Mouse (Mus musculus): ENCODE measurements around the gene Adamtsl1. TPM values are rescaled to one million over a fixed set of nuclear protein-coding genes. Genes with fewer than 3 reads are reported as not detected.

The Adamtsl1 gene
- polyA plus RNA-seq, 1 experiment from 2014 or later = 16.9 TPM

DNA sequence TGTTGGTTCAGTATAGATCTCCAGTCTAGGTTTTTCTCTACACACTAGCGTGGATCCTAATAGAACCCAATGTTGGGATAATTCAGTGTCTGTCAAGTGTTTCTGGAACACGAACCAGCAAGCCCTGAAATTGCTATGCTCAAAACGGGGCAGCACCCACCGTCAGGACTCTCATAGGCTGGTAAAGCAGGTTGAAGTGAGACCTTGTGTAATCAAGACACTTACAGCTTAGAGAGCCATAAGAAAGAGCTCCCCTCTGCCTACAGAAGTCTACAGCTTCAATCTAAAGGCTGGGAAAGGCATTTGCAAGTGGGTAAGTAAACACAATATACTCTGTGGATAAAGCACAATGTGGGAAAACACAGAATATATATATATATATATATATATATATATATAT lies 367.3 kb downstream of the Adamtsl1 start:
- no peak overlapping the region for H3K9ac ChIP-seq
- WGBS = 93% methylated on average over 4 of the region's 4 CpGs
- no peaks in the 10 kb centered on the region for H3K36me3 ChIP-seq
- no peak overlapping the region for H3K4me3 ChIP-seq
- H3K4me2 ChIP-seq = no peak overlapping the region
- no peak for ATAC-seq (ENCODE audit: low read depth)
- H3K27ac ChIP-seq (replicated peaks) = no peak overlapping the region
- H3K9me3 ChIP-seq = no peaks in the 10 kb centered on the region
- H3K27me3 ChIP-seq = no peaks in the 10 kb centered on the region
- H3K4me1 ChIP-seq (replicated peaks) = 0 out of 2 replicates have a peak, but pooled peaks cover 3% of the 10 kb centered on the region

DNA sequence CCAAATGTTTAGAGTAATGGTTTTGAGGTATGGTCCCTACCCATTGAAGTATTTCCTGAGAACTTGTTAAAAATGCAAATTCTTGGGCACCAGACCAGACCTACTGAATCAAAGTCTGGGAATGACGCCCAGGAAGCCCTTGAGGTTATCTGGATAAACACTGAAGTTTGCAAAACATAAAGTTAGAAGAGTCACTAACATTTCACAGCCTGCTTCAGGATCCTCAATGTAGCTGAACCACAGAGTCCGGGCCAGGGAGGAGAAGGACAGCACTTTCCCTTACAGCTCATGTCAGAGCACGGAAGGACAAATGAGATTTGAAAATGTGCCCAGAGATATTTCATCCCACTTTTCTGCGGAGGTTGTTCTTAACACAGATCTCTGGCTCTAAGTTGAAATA lies 370.1 kb downstream of the Adamtsl1 start:
- no peak overlapping the region for H3K4me2 ChIP-seq
- 0 out of 2 replicates have a peak, but pooled peaks cover 3% of the 10 kb centered on the region for H3K4me1 ChIP-seq (replicated peaks)
- ATAC-seq (ENCODE audit: low read depth) = no peak
- H3K9ac ChIP-seq = no peak overlapping the region
- no peak overlapping the region for H3K4me3 ChIP-seq
- no peak overlapping the region for H3K27ac ChIP-seq (replicated peaks)
- H3K36me3 ChIP-seq = no peaks in the 10 kb centered on the region
- no peaks in the 10 kb centered on the region for H3K27me3 ChIP-seq
- no peaks in the 10 kb centered on the region for H3K9me3 ChIP-seq
- 82% methylated on average over 4 of the region's 4 CpGs for WGBS

DNA sequence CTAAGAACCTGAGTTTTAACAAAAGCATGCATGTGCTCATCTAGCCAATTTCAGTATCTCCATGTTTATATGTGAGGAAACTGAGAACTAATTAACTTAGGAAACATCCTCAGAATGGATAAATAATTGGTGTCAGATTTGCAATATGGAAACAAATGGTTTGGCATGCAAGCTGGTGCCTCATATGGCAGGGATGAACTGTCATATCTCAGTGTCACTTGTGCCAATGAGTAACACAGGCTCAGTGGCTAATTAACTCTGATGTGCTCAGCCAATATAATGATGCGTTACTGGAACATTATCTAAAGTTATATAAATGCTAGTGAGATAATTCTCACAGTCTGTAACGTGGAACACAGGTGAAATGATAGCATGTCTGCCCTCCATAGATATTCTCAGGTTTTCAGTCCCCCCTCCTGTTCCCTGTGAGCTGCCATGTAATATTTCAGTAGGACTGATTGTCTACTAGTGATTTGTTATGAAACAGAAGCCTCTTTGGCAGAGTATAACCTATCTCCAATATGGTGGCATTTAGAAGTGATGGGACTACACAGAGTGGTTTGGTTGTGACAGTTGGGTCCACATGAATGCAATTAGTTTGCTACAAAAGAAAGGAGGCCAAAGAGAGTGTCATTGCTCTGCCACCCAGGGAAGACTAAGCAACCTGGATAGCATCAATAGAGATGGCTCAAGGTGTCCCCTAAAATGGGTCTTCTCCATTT lies 376.1 kb downstream of the Adamtsl1 start:
- ATAC-seq (ENCODE audit: low read depth) = no peak
- Histone ChIP-seq H3K4me2 (no peak overlapping the region), H3K4me3 (no peak overlapping the region), H3K36me3 (no peaks in the 10 kb centered on the region), H3K27ac (replicated peaks) (no peak overlapping the region), H3K9ac (no peak overlapping the region), H3K27me3 (no peaks in the 10 kb centered on the region), H3K4me1 (replicated peaks) (no peaks in the 10 kb centered on the region), H3K9me3 (no peaks in the 10 kb centered on the region)
- 70% methylated on average over 2 of the region's 2 CpGs for WGBS

DNA sequence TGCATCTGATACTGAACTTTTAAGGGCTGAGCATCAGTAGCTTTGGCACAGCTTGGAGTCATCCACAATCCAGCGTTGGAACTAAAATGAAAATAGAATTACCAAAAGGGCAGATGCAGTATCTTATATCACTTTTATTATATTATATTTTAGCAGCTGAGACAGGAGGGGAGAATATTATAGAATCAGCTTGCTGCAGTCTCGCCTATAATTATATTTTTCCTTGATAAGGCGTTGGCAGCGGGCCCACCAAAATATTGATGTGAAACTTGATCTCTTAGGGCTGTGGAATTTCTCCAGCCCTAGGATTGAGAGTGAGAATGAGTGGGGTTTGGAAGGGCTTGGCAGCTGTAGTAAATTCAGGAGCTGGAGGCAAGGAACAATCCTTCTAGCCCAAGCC lies 387.3 kb downstream of the Adamtsl1 start:
- H3K27me3 ChIP-seq = no peaks in the 10 kb centered on the region
- WGBS = 78% methylated on average over 4 of the region's 4 CpGs
- no peak overlapping the region for H3K27ac ChIP-seq (replicated peaks)
- H3K4me3 ChIP-seq = no peak overlapping the region
- no peak overlapping the region for H3K4me2 ChIP-seq
- no peaks in the 10 kb centered on the region for H3K9me3 ChIP-seq
- H3K36me3 ChIP-seq = no peaks in the 10 kb centered on the region
- H3K4me1 ChIP-seq (replicated peaks) = no peaks in the 10 kb centered on the region
- ATAC-seq (ENCODE audit: low read depth) = no peak
- no peak overlapping the region for H3K9ac ChIP-seq

DNA sequence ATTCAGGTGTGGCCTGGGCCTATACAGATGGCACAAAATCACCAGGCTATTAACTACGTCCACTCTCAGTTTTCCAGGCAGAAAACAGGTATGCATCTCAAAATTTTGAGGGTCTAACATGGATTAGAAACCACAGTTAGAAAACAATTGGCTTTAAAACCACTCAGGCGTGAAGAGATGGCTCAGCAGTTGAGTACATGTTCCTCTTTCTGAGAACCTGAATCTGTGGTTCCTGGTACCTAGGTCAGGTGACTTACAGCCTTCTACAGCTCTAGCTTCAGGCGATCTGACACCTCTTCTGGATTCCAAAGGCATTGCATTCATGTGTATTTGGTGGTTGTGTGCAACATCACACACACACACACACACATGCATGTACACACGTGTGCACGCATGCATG lies 390.2 kb downstream of the Adamtsl1 start:
- Histone ChIP-seq H3K9ac (no peak overlapping the region), H3K27me3 (no peaks in the 10 kb centered on the region), H3K36me3 (no peaks in the 10 kb centered on the region), H3K4me1 (replicated peaks) (no peaks in the 10 kb centered on the region), H3K4me3 (no peak overlapping the region), H3K27ac (replicated peaks) (no peak overlapping the region), H3K4me2 (no peak overlapping the region), H3K9me3 (no peaks in the 10 kb centered on the region)
- no peak for ATAC-seq (ENCODE audit: low read depth)
- WGBS = 88% methylated on average over 5 of the region's 5 CpGs

DNA sequence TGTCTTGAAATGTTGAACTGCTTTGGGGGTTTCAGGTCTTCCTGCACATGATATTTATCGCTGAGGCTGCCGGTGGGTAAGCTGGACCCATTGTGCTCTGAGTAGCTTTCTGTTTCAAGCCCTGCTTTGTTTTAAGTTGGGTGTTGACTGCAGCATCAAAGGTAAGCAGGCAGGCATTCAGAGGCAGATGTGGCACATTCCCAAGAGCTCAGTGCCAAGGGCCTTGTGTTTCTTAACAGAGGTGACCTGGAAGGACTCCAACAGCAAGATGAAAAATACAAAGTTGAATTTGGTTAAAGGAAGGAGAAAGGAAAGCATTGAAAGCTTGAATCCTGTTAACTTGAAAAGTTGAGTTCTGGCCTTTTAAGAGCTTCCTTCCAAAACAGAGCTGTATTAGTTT lies 402.1 kb downstream of the Adamtsl1 start:
- WGBS = 55% methylated on average over 2 of the region's 2 CpGs
- Histone ChIP-seq H3K4me2 (no peak overlapping the region), H3K4me3 (no peak overlapping the region), H3K9ac (no peak overlapping the region), H3K9me3 (no peaks in the 10 kb centered on the region), H3K27ac (replicated peaks) (no peak overlapping the region), H3K4me1 (replicated peaks) (no peaks in the 10 kb centered on the region), H3K36me3 (no peaks in the 10 kb centered on the region), H3K27me3 (no peaks in the 10 kb centered on the region)
- no peak for ATAC-seq (ENCODE audit: low read depth)

DNA sequence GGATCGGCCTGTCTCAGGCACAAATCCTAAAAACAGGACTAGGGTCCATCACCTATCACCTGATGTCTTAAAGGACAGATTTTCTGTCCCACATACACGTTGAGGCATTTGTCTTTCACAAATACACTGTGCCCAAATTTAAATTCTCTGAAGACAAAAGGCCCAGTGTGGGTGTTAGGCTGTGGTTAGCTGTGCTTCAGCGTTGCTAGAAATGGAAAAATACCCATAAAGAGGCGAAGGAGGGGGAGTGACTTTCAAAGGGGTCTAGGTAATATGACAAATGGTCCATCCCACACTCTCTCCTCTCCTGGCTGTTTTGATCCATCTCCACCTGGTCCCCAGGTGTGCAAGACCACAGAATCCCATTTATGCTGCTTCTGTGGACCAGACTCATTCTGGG lies 404.4 kb downstream of the Adamtsl1 start:
- no peaks in the 10 kb centered on the region for H3K27me3 ChIP-seq
- 82% methylated on average over 4 of the region's 4 CpGs for WGBS

DNA sequence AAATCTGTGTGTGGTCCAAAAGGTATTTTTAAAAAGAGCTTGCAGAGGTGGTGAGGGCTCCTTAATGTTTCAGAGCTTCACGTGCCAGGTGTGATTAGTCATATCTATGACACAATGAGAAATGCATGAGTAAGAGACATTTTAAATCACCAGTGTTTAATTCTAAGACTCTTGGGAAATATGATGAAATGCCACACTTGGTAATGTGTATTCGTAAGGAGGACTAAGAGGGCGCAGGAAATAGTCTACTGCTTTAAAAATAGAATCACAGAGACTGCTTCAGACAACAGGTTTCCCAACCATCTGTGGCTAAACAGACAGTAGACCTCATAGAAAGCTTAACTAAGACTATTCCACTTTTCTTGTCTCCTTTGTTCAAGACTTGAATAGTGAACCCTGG lies 406.5 kb downstream of the Adamtsl1 start:
- Histone ChIP-seq H3K36me3 (no peaks in the 10 kb centered on the region), H3K4me1 (replicated peaks) (no peaks in the 10 kb centered on the region), H3K27me3 (no peaks in the 10 kb centered on the region), H3K4me2 (no peak overlapping the region), H3K4me3 (no peak overlapping the region), H3K27ac (replicated peaks) (no peak overlapping the region), H3K9me3 (no peaks in the 10 kb centered on the region), H3K9ac (no peak overlapping the region)
- no peak for ATAC-seq (ENCODE audit: low read depth)
- WGBS = 78% methylated on average over 3 of the region's 3 CpGs

More for the DNA sequence above, 404.4 kb downstream of the Adamtsl1 start:
- no peak overlapping the region for H3K4me3 ChIP-seq
- H3K9ac ChIP-seq = no peak overlapping the region
- no peak overlapping the region for H3K4me2 ChIP-seq
- ATAC-seq (ENCODE audit: low read depth) = no peak
- no peaks in the 10 kb centered on the region for H3K4me1 ChIP-seq (replicated peaks)
- no peak overlapping the region for H3K27ac ChIP-seq (replicated peaks)
- no peaks in the 10 kb centered on the region for H3K36me3 ChIP-seq
- no peaks in the 10 kb centered on the region for H3K9me3 ChIP-seq

DNA sequence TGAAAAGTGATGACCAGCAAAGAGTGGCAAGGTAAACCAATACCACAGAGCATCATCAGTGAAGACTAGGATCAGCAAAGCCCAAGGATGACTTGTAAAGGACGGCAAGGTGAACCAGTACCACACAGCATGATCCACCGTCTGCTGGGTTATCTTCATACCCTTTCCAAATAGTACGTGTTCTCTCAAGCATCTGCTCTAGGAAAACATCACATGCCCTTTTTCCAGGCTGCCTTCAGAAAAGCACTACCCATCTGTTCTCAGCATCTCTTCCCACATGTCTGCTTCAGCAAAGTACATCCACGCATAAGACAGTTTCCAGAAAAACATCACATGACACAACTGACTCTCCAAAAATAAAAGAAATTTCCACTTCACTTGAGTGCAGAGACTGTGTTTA lies 408.8 kb downstream of the Adamtsl1 start:
- H3K27ac ChIP-seq (replicated peaks) = no peak overlapping the region
- no peaks in the 10 kb centered on the region for H3K4me1 ChIP-seq (replicated peaks)
- H3K9ac ChIP-seq = no peak overlapping the region
- WGBS = 96% methylated on average over 4 of the region's 4 CpGs
- H3K4me3 ChIP-seq = no peak overlapping the region
- no peaks in the 10 kb centered on the region for H3K9me3 ChIP-seq
- no peaks in the 10 kb centered on the region for H3K27me3 ChIP-seq
- ATAC-seq (ENCODE audit: low read depth) = no peak
- no peak overlapping the region for H3K4me2 ChIP-seq
- no peaks in the 10 kb centered on the region for H3K36me3 ChIP-seq

DNA sequence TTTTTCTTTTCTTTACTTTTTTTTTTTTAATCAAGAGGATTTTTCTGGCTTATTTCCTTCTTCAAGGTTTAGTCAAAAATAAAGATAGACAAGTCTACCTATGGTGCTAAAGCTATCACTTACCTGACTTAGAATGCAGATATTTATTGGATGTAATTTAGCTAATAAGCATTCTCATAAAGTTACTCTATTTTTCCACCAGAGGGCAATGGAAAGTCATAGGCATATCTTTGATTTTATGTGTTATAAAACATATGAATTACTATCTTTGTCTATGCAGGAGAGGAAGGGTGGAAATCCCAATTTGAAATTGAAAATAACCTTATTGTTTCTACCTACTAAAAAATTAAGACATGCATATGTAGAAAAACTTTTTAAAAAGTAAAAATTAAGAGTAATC lies 418.2 kb downstream of the Adamtsl1 start:
- H3K9me3 ChIP-seq = no peaks in the 10 kb centered on the region
- no peak overlapping the region for H3K27ac ChIP-seq (replicated peaks)
- H3K4me3 ChIP-seq = no peak overlapping the region
- H3K4me1 ChIP-seq (replicated peaks) = no peaks in the 10 kb centered on the region
- no peak overlapping the region for H3K4me2 ChIP-seq
- no peak overlapping the region for H3K9ac ChIP-seq
- ATAC-seq (ENCODE audit: low read depth) = no peak
- no peaks in the 10 kb centered on the region for H3K36me3 ChIP-seq
- H3K27me3 ChIP-seq = no peaks in the 10 kb centered on the region

DNA sequence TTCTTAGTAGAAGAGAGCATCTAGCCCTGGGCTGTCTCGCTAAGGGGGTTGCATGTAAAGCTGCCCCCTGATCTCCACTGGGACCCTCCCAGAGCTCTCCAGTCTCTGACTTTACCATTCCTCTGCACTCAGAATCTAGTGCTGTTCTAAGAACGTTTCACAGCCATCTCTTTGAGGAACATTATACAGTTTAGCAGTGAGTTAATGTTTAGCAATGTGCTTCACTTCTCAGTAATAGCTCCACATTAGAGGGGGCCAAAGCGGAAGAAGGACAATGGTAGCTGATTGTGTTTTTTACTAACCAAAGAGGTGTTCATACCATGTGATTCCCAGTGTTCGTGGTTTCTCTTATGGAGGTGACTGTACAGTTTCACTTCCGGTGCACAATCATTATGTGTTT lies 425.5 kb downstream of the Adamtsl1 start:
- H3K4me2 ChIP-seq = no peak overlapping the region
- 75% methylated on average over 5 of the region's 5 CpGs for WGBS
- H3K27ac ChIP-seq (replicated peaks) = no peak overlapping the region
- no peaks in the 10 kb centered on the region for H3K27me3 ChIP-seq
- H3K4me3 ChIP-seq = no peak overlapping the region
- no peak for ATAC-seq (ENCODE audit: low read depth)
- H3K4me1 ChIP-seq (replicated peaks) = no peaks in the 10 kb centered on the region
- no peak overlapping the region for H3K9ac ChIP-seq
- H3K36me3 ChIP-seq = no peaks in the 10 kb centered on the region
- no peaks in the 10 kb centered on the region for H3K9me3 ChIP-seq

DNA sequence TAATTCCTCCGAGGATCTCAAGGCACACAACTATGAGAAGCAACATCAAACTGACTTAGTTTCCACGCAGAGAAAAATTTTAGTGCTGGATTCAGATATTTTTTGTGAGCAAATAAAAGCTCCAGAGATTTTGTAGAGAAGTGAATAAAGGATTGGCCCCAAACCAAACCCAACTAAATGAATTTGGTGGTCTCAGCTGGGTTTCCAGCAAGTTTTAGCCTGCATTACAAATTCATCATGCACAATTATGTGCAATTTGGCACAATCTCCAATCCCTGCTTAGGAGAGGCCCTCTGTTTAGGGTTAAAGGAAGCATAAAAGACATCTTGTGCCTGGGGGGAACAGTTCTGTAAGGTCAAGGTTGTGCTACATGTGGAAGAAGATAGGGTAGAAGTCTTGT lies 427.9 kb downstream of the Adamtsl1 start:
- Histone ChIP-seq H3K9me3 (no peaks in the 10 kb centered on the region), H3K27me3 (no peaks in the 10 kb centered on the region), H3K27ac (replicated peaks) (no peak overlapping the region), H3K4me2 (no peak overlapping the region), H3K36me3 (no peaks in the 10 kb centered on the region), H3K4me3 (no peak overlapping the region), H3K9ac (no peak overlapping the region), H3K4me1 (replicated peaks) (no peaks in the 10 kb centered on the region)
- ATAC-seq (ENCODE audit: low read depth) = no peak
- 88% methylated on average over 2 of the region's 2 CpGs for WGBS

DNA sequence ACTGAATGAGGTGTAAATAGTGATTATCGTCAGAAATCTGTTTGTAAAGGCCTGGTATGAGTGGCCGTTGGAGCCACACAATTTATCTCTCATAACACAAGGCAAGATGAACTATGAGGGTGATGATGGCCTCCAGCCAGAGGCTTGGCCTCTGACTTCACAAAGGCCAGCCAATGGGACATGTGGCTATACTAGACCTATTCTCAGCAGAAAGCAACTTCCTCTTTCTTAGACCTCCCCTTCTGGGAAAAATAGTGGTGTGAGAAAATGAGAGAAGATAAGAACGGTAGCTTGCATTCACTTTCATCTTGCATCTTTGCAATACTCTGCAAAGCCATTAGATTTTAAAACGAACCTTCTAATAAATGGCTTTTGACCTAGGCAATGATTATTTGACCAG lies 439.6 kb downstream of the Adamtsl1 start:
- no peaks in the 10 kb centered on the region for H3K4me1 ChIP-seq (replicated peaks)
- no peak overlapping the region for H3K4me2 ChIP-seq
- 90% methylated on average over 4 of the region's 4 CpGs for WGBS
- no peak for ATAC-seq (ENCODE audit: low read depth)
- no peaks in the 10 kb centered on the region for H3K27me3 ChIP-seq
- no peak overlapping the region for H3K27ac ChIP-seq (replicated peaks)
- no peaks in the 10 kb centered on the region for H3K36me3 ChIP-seq
- no peaks in the 10 kb centered on the region for H3K9me3 ChIP-seq
- H3K9ac ChIP-seq = no peak overlapping the region
- H3K4me3 ChIP-seq = no peak overlapping the region

Data from neural tube, embryonic 13.5 days (tissue).